Mouse (Mus musculus) lung, postnatal 36 days (tissue): ENCODE measurements around the gene Fam168b.

Experiments
- DNase-seq: peaks from one replicate; pipeline ENCODE4 v3.0.0; 2022; ENCODE audit warnings: mixed read lengths

Gene Fam168b

DNA sequence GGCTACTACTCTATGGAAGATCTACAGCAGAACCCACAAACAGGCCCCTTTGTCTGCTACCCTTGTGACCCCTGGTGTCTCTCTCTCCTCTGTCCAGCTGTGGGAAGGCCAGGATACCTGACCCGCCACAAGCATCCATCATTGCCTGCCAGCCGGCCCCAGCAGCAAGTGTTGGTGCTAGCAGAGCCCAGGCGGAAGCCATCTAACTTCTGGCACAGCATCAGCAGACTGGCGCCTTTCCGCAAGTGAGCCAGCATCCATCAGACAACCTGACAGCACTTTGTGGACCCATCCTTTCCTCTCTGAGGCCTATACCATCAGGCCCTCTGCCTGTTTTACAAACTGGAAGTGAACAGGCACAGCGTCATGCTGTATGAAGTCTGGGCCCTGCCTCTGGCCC, 31.3 kb downstream of the Fam168b start:
- no peak for DNase-seq

- no peak for DNase-seq
Observed at GRCm38 (mm10) chr1:34811035-34811434, 31.8 kb downstream of the Fam168b start.

DNA sequence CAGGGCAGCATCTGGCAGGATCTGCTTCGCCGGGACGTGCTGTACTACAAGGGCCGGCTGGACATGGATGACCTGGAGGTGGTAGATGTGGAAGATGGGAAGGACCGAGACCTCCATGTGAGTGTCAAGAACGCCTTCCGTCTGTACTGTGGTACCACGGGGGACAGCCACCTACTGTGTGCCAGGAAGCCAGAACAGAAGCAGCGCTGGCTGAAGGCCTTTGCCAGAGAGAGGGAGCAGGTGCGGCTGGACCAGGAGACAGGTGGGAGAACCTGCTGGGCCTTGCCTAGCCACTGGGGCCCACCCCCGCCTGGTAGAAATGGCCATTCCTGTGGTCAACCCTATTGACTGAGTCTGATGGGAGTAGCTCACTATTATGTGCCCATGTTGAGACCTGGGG, 32.6 kb downstream of the Fam168b start:
- DNase-seq: no peak

DNA sequence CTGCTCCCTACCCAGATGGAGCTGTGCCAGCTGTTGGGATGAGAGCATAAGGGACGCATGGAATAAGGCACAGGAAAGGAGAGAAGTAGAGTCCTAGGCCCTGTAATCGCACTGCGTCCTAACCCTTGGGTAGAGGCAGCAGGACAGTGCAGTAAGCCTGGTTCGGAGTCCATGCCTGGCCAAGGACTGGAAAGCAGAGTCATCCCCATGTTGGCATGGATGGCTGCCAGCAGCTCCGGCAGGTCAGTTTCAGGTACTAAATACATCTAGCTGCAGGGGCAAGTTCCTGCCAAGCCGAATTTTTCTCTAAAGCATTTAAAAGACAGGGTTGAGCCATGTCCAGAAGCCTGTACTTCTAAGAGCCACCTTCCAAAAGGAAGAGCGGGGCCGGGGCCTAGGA, 34.4 kb downstream of the Fam168b start:
- DNase-seq: no peak

DNA sequence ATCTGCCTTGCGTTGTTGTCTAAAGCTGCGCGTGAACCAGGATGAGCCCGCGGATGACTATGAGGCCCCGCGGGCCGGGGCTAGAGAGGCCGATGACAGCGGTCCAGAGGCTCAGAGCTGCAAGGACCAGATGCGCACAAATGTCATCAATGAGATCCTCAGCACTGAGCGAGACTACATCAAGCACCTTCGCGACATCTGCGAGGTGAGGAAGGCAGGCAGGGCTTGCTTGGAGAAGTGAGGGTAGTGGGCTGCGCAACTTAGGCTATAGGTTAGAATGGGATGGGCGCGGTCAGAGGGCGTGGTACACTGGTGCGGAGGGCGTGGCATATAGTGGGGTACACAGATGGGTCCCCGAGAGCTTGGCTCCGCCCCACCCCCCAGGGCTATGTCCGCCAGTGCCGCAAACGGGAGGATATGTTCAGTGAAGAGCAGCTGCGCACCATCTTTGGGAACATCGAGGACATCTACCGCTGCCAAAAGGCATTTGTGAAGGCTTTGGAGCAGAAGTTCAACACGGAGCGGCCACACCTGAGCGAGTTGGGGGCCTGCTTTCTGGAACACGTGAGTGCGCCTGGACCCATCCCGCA, 36.8 kb downstream of the Fam168b start:
- no peak for DNase-seq

GRCm38 (mm10) chr1:34804863-34805262, 38.0 kb downstream of the Fam168b start:
- no peak for DNase-seq

GRCm38 (mm10) chr1:34802290-34802642, 40.6 kb downstream of the Fam168b start:
- peak; percentile 61 for DNase-seq

- peak; percentile 75 for DNase-seq
Observed at GRCm38 (mm10) chr1:34801616-34802289, 41.1 kb downstream of the Fam168b start.

GRCm38 (mm10) chr1:34799140-34799539, 43.7 kb downstream of the Fam168b start:
- DNase-seq: no peak

DNA sequence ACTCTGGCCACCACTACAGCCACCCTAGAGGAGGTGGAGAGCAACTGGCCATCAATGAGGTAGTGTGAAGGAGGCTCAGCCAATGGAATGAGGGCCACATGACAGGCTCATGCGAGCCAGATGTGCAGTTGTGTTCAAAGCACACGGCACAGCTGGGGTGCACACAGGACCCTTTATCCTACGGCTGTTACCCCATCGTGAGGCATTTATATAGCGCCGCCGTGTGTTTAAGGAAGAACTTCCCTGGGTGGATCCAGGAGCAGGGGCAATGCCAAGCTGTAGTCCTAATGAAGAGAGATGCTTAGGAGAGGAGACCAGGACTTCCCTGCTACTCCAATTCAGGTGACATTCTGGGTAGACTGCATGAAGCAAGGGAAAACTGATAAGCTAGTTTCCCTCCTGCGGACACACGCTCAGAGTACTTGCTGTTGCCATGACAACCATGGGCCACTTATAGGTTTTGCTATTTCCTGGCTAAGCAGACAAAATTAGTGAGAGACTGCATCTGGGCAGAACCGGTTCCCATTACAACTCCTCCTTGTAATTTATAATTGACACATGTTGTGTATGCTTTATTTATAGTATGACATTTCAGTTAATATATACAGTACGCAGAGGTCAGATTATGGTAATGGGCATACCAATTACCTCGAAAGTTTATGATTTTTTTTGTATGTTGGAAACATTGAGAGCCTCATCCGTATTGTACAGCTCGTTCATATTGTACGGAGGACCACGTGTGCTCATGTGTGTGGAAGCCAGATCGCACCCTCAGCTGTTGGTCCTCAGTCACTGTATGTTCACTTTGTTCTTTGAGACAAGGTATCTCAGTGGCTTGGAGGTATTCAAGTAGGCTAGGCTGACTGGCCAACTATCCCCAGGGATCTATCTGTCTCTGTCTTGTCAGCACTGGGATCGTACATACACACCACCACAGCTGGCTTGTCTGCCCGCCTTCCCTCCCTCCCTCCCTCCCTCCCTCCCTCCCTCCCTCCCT, 49.3 kb downstream of the Fam168b start:
- peak; percentile 54 for DNase-seq

DNA sequence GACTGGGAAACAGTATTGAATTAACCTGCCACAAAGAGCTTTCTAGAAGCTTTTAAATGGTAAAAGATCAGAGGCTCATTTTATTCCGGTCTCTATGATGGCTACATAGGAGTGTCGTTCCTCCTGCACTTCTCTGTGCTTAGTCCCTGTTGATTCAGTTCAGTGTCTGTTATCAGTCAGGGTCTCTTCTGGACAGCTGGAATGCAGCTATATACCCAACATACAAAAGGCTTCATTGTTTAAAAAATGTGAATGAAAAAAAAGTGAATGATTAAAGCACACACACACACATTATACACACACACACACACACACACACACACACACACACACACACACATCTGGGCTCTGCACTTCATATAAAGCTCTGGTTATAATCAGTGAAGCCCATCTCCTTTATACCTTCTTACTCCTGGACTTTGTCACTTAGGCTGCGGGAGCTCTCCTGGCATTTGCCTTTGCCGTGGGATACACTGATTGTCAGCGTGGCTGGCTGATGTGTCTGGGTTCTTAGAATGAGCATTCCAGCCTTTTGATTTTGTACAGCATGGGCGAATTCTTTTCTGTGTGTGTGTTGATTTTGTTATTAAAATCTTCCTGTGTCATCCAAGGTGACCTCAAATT, 59.2 kb downstream of the Fam168b start:
- DNase-seq: no peak

DNA sequence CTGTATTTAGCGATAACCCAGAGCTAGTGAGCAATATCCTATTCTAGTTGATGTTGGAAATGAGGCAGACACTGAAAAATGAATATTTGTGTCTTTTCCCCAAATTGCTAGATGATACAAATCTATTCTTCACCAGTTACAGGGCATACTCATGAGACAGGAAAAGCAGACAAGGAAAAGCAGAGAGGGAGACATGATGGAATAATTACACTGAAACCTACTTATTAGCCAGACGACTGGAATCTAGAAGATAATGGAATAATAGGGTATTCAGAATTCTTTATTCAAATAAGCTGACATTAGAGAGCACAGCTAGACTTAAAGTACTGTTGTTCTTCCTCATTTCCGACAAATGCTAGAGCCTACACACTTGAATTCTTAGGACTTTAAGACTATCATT, 67.0 kb downstream of the Fam168b start:
- no peak for DNase-seq

- DNase-seq: no peak
Observed at GRCm38 (mm10) chr1:34768875-34769274, 74.0 kb downstream of the Fam168b start.

DNA sequence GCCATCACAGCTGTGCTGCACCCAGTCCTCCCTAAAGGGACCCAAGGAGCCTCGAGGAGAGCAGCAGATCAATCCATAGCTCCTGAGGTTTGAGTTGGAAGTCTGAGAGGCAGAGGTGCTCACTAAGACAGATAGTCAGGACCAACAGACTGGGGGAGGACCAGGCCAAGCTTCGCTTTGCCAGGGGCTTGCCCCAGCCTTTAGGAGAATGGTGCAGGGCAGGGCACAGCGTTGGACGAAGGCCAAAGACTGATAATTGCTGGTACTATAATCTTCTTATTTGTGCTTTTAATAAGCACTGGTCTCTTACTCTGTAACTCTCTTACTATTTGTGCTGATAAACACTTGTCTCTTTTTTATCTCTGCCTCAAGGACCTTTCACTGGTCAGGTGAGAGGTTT, 75.0 kb downstream of the Fam168b start:
- no peak for DNase-seq

DNA sequence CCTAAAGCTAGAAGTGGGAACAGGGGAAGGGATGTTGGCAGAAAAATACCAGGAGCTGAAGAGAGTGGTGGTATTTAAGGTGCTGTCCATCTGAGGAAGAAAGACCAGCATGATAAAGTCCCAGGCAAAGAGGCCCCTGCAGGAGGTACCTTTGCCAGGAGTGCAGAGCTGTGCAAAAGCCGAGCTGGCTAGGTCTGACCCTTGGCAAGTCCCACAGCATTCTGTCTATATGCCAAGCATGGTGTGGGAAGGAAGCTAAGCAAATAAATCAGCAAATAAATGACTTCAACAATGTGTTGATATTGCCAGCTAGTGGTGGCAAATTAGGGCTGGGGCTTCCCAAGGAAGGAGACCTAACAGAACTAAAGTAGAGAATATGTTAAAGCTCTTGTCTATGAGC, 76.0 kb downstream of the Fam168b start:
- no peak for DNase-seq
